Mouse (Mus musculus) MEL (cell line): ENCODE results near the gene Cdk12. TPM values are rescaled to one million over a fixed set of nuclear protein-coding genes. Genes with fewer than 3 reads are reported as not detected.

Experiments used
- DNase-seq: peaks from one replicate; pipeline ENCODE4 v3.0.0; 2011; ENCODE audit warnings: low read depth, low spot score
- H3K27ac ChIP-seq: 2 replicates; pipeline ENCODE4 v1.5.1; 2012; ENCODE audit warnings: low read depth, mild to moderate bottlenecking, control low read depth, low read length, moderate library complexity; ENCODE audit not compliant: control insufficient read depth
- H3K27me3 ChIP-seq, 2 experiments: fragments of 150-350 bp in 1 of 2; sonication (generic) in 1 of 2; 2 replicates each; pipeline ENCODE4 v1.6.1; 2012; ENCODE audit warnings: low read length in 2 of 2, mild to moderate bottlenecking in 2 of 2, improper control_type of control experiment in 1 of 2, moderate library complexity in 1 of 2; ENCODE audit not compliant: insufficient read depth in 2 of 2, control insufficient read depth in 1 of 2
- H3K36me3 ChIP-seq, 2 experiments: 2 replicates each; pipeline ENCODE4 v1.6.1; 2012 to 2014; ENCODE audit warnings: low read length in 2 of 2, improper control_type of control experiment in 1 of 2, inconsistent platforms in 1 of 2, mild to moderate bottlenecking in 1 of 2; ENCODE audit not compliant: insufficient read depth in 2 of 2, control insufficient read depth in 1 of 2
- H3K4me1 ChIP-seq, 2 experiments: fragments of 150-350 bp in 1 of 2; sonication (generic) in 1 of 2; 2 replicates each; pipeline ENCODE4 v1.6.1; 2012; ENCODE audit warnings: low read length in 2 of 2, improper control_type of control experiment in 1 of 2, mild to moderate bottlenecking in 1 of 2; ENCODE audit not compliant: insufficient read depth in 2 of 2, control insufficient read depth in 1 of 2
- H3K4me3 ChIP-seq, 2 experiments: fragments of 150-350 bp in 1 of 2; sonication (generic) in 1 of 2; 2 replicates each; pipeline ENCODE4 v1.5.1; 2012; ENCODE audit warnings: low read depth in 2 of 2, low read length in 2 of 2, mild to moderate bottlenecking in 2 of 2, moderate library complexity in 2 of 2, control low read depth in 1 of 2, improper control_type of control experiment in 1 of 2; ENCODE audit not compliant: control insufficient read depth in 1 of 2, insufficient read depth in 1 of 2
- H3K79me2 ChIP-seq: 2 replicates; pipeline ENCODE4 v1.6.1; 2012; ENCODE audit warnings: mild to moderate bottlenecking, low read length, moderate library complexity; ENCODE audit not compliant: control insufficient read depth, poor library complexity, insufficient read depth
- H3K9ac ChIP-seq: 2 replicates; pipeline ENCODE4 v1.6.1; 2012; ENCODE audit warnings: low read depth, mild to moderate bottlenecking, control low read depth, low read length, moderate library complexity; ENCODE audit not compliant: control insufficient read depth, poor library complexity, severe bottlenecking
- H3K9me3 ChIP-seq: fragments of 150-350 bp; sonication (generic); replicated peaks from 2 replicates; pipeline ENCODE4 v1.6.1; 2012; ENCODE audit warnings: mild to moderate bottlenecking, low read length, improper control_type of control experiment, moderate library complexity; ENCODE audit not compliant: insufficient read depth
- BHLHE40 ChIP-seq: IDR thresholded peaks from 2 replicates; pipeline ENCODE4 v1.6.1; 2012; ENCODE audit warnings: low read depth, mild to moderate bottlenecking, inconsistent platforms, low read length, improper control_type of control experiment, borderline replicate concordance
- CTCF ChIP-seq, 3 experiments: IDR thresholded peaks in 2 of 3; conservative IDR thresholded peaks in 1 of 3; 2 replicates each; pipeline ENCODE4 v1.5.1; 2011 to 2012; ENCODE audit warnings: low read length in 3 of 3, low read depth in 2 of 3, mild to moderate bottlenecking in 2 of 3, improper control_type of control experiment in 1 of 3, inconsistent platforms in 1 of 3, mixed read lengths in 1 of 3, moderate library complexity in 1 of 3; ENCODE audit not compliant: control insufficient read depth in 1 of 3, insufficient read depth in 1 of 3, poor library complexity in 1 of 3, severe bottlenecking in 1 of 3
- E2F4 ChIP-seq: IDR thresholded peaks from 2 replicates; pipeline ENCODE4 v1.6.1; 2011; ENCODE audit warnings: low read depth, low read length, improper control_type of control experiment, borderline replicate concordance
- EP300 ChIP-seq, 2 experiments: IDR thresholded peaks; 2 replicates each; pipeline ENCODE4 v1.6.1; 2011; ENCODE audit warnings: improper control_type of control experiment in 2 of 2, low read length in 2 of 2, low read depth in 1 of 2, mild to moderate bottlenecking in 1 of 2
- ETS1 ChIP-seq: IDR thresholded peaks from 2 replicates; pipeline ENCODE4 v1.6.1; 2012; ENCODE audit warnings: low read depth, mild to moderate bottlenecking, inconsistent platforms, low read length, improper control_type of control experiment, moderate library complexity
- GATA1 ChIP-seq: IDR thresholded peaks from 2 replicates; pipeline ENCODE4 v1.6.1; 2011; ENCODE audit warnings: low read depth, low read length, improper control_type of control experiment
- HCFC1 ChIP-seq: IDR thresholded peaks from 2 replicates; pipeline ENCODE4 v1.6.1; 2012; ENCODE audit warnings: low read depth, mild to moderate bottlenecking, inconsistent platforms, low read length, improper control_type of control experiment, moderate library complexity
- JUND ChIP-seq: IDR thresholded peaks from 2 replicates; pipeline ENCODE4 v1.6.1; 2011; ENCODE audit warnings: low read depth, mild to moderate bottlenecking, improper control_type of control experiment, low read length
- MAX ChIP-seq: IDR thresholded peaks from 2 replicates; pipeline ENCODE4 v1.6.1; 2011; ENCODE audit warnings: low read length, improper control_type of control experiment
- MAZ ChIP-seq: IDR thresholded peaks from 2 replicates; pipeline ENCODE4 v1.6.1; 2012; ENCODE audit warnings: low read depth, mild to moderate bottlenecking, inconsistent platforms, low read length, improper control_type of control experiment
- MYC ChIP-seq: IDR thresholded peaks from 2 replicates; pipeline ENCODE4 v1.6.1; 2011; ENCODE audit warnings: low read depth, mild to moderate bottlenecking, low read length, improper control_type of control experiment, moderate library complexity
- NELFE ChIP-seq: IDR thresholded peaks from 2 replicates; pipeline ENCODE4 v1.6.1; 2011; ENCODE audit warnings: low read depth, low read length, improper control_type of control experiment
- NRF1 ChIP-seq: IDR thresholded peaks from 2 replicates; pipeline ENCODE4 v1.6.1; 2014; ENCODE audit warnings: low read depth, mild to moderate bottlenecking, inconsistent platforms, low read length, improper control_type of control experiment, moderate library complexity; ENCODE audit not compliant: poor library complexity, insufficient read depth, severe bottlenecking
- RAD21 ChIP-seq: IDR thresholded peaks from 2 replicates; pipeline ENCODE4 v1.6.1; 2011; ENCODE audit warnings: mild to moderate bottlenecking, low read depth, low read length, improper control_type of control experiment
- SIN3A ChIP-seq: IDR thresholded peaks from 2 replicates; pipeline ENCODE4 v1.6.1; 2012; ENCODE audit warnings: low read length, improper control_type of control experiment, inconsistent platforms
- SMC3 ChIP-seq: IDR thresholded peaks from 2 replicates; pipeline ENCODE4 v1.6.1; 2011; ENCODE audit warnings: low read depth, low read length, improper control_type of control experiment
- TAL1 ChIP-seq: IDR thresholded peaks from 2 replicates; pipeline ENCODE4 v1.6.1; 2012; ENCODE audit warnings: mild to moderate bottlenecking, inconsistent platforms, low read length, moderate library complexity, mixed read lengths
- ZC3H11A ChIP-seq: IDR thresholded peaks from 2 replicates; pipeline ENCODE4 v1.6.1; 2012; ENCODE audit warnings: low read depth, mild to moderate bottlenecking, inconsistent platforms, low read length, improper control_type of control experiment
- polyA plus RNA-seq, 2 experiments: library from polyadenylated mRNA; stranded (reverse) in 1 of 2; unstranded in 1 of 2; fragments of >175 nt in 1 of 2; fragments of >200 nt in 1 of 2; gene quantifications; 2 replicates each; pipeline versions ENCODE4 v1.2.1 to v1.2.4; 2012; ENCODE audit warnings: low replicate concordance in 2 of 2, low read depth in 1 of 2; ENCODE audit not compliant: insufficient read length in 2 of 2, insufficient read depth in 1 of 2, missing spikeins in 1 of 2
- total RNA-seq: library from RNA; depleted of rRNA; stranded (reverse); fragments of 300-350 nt; gene quantifications from 2 replicates; pipeline ENCODE4 v1.2.3, GENCODE M21; 2012

Gene Cdk12
- total and polyA plus RNA-seq, 3 experiments: 34.3 to 45.5 (median 34.6) TPM

DNA sequence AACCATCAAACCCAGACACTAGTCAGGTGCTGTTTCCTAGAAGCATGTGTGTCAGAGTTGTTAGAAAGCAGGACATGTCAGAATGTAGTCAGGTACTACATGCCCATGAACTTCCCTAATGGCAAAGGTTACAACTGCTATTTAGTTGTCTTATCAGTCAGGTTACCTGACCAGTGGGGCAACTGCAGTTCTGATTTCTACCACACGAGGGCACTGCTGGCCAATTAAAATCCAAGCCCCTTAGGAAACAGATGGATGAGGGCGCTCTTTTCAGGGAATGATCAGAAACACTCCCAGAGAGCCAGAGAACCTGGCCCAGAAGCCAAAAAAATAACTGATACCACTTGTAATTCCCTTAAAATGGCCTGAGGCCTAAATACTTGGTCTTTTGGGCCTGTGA lies 62.2 kb downstream of the Cdk12 start:
- H3K27me3 ChIP-seq: no peaks in the 10 kb centered on the region
- H3K4me1 ChIP-seq: no peaks in the 10 kb centered on the region
- TF ChIP-seq SIN3A (no peak), BHLHE40 (no peak), CTCF (IDR thresholded peaks at IDR 0.05 in 2 of 3, conservative IDR thresholded peaks at IDR 0.05 in 1 of 3; ENCODE audit: control insufficient read depth in 1 of 3, insufficient read depth in 1 of 3, low read depth in 2 of 3, low read length in 3 of 3, poor library complexity in 1 of 3, severe bottlenecking in 1 of 3) (peak; percentile 85 to 99 (median 97)), MYC (0 out of 2 replicates have a peak, but pooled peaks have one; percentile 27), SMC3 (peak; percentile 80), MAZ (0 out of 2 replicates have a peak, but pooled peaks have one; percentile 50), RAD21 (peak; percentile 81), TAL1 (no peak), NELFE (no peak), GATA1 (peak; percentile 60), NRF1 (no peak), ZC3H11A (peak; percentile 68)
- no peak overlapping the region for H3K4me3 ChIP-seq
- H3K79me2 ChIP-seq: no peaks in the 10 kb centered on the region
- H3K27ac ChIP-seq: no peak overlapping the region
- H3K36me3 ChIP-seq: peaks cover 0 to 22% of the 10 kb centered on the region in 2 experiments; a peak in 2 of 4 replicates
- H3K9ac ChIP-seq: no peak overlapping the region
- peak; percentile 79 for DNase-seq
- H3K9me3 ChIP-seq: no peaks in the 10 kb centered on the region

DNA sequence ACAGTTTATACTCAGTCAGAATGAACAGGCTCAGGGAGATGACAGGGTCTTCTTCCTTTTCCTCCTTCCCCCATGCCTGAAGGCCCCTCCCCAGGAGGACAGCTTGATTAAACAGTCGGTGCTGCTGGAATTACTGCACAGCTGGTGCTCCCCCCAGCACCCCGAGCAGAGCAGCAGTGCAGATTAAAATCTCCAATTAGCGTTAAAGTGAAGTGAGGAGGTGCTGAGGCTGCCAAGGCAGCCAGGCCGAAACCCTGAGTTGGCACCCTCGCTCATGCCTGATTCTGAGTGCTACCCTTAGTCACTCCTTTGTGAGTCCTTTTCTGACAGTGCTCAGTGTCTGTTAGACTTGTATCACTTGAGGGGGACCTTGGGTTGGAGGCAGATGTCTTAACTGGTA lies 63.0 kb downstream of the Cdk12 start:
- TF ChIP-seq ETS1: no peak
- no peak for TF ChIP-seq E2F4
- TF ChIP-seq JUND: no peak
- no peak for TF ChIP-seq SMC3
- TF ChIP-seq MAX: no peak
- no peak for TF ChIP-seq GATA1
- no peak for TF ChIP-seq BHLHE40
- TF ChIP-seq HCFC1: no peak
- TF ChIP-seq EP300 (IDR thresholded peaks at IDR 0.05; ENCODE audit: low read depth in 1 of 2, low read length in 2 of 2): no peak
- TF ChIP-seq, all 39 proteins: peak for 0
- no peaks in the 10 kb centered on the region for H3K27me3 ChIP-seq
- no peaks in the 10 kb centered on the region for H3K9me3 ChIP-seq
- H3K36me3 ChIP-seq: peaks cover 0 to 26% of the 10 kb centered on the region in 2 experiments; a peak in 2 of 4 replicates
- no peak overlapping the region for H3K9ac ChIP-seq
- H3K27ac ChIP-seq: no peak overlapping the region
- H3K4me3 ChIP-seq: no peak overlapping the region
- no peaks in the 10 kb centered on the region for H3K79me2 ChIP-seq
- no peak for DNase-seq
- no peaks in the 10 kb centered on the region for H3K4me1 ChIP-seq
